Mouse (Mus musculus) limb, embryonic 14.5 days (tissue): Measurements from ENCODE around the gene 2510039O18Rik. TPM values are rescaled to one million over a fixed set of nuclear protein-coding genes. Genes with fewer than 3 reads are reported as not detected.

Experiments used
- ATAC-seq: fragments of 200-750 bp; cut with Nextera tagmentation; 2 replicates; pipeline ENCODE4 v1.8.0; 2017; ENCODE audit warnings: low read depth, moderate number of reproducible peaks, moderate TSS enrichment; ENCODE audit not compliant: low FRiP score
- DNase-seq: peaks from one replicate; pipeline ENCODE4 v3.0.0-alpha.2; 2015; ENCODE audit warnings: low spot score
- H3K27ac ChIP-seq: fragments of 300-500 bp; sonication (generic); replicated peaks from 2 replicates; pipeline ENCODE4 v1.5.1; 2014; ENCODE audit warnings: low read depth, mild to moderate bottlenecking, low read length, moderate library complexity, mixed read lengths
- H3K27me3 ChIP-seq: fragments of 300-500 bp; sonication (generic); 2 replicates; pipeline ENCODE4 v1.6.1; 2014; ENCODE audit warnings: low read length, mixed read lengths; ENCODE audit not compliant: control insufficient read depth, insufficient read depth
- H3K36me3 ChIP-seq: fragments of 300-500 bp; sonication (generic); 2 replicates; pipeline ENCODE4 v1.6.1; 2014; ENCODE audit warnings: mild to moderate bottlenecking, low read length, moderate library complexity, mixed read lengths; ENCODE audit not compliant: control insufficient read depth, insufficient read depth
- H3K4me1 ChIP-seq: fragments of 300-500 bp; sonication (generic); 2 replicates; pipeline ENCODE4 v1.6.1; 2014; ENCODE audit warnings: antibody characterized with exemption, low read length, mixed read lengths; ENCODE audit not compliant: control insufficient read depth, insufficient read depth
- H3K4me2 ChIP-seq: fragments of 300-500 bp; sonication (generic); replicated peaks from 2 replicates; pipeline ENCODE4 v1.6.1; 2014; ENCODE audit warnings: low read depth, mild to moderate bottlenecking, low read length, moderate library complexity; ENCODE audit not compliant: severe bottlenecking
- H3K4me3 ChIP-seq: fragments of 300-500 bp; sonication (generic); replicated peaks from 2 replicates; pipeline ENCODE4 v1.5.1; 2014; ENCODE audit warnings: low read length
- H3K9ac ChIP-seq: fragments of 300-500 bp; sonication (generic); 2 replicates; pipeline ENCODE4 v1.6.1; 2014; ENCODE audit warnings: mild to moderate bottlenecking, low read depth, low read length, moderate library complexity; ENCODE audit not compliant: severe bottlenecking
- H3K9me3 ChIP-seq: fragments of 300-500 bp; sonication (generic); 2 replicates; pipeline ENCODE4 v1.6.1; 2016; ENCODE audit warnings: low read length; ENCODE audit not compliant: control insufficient read depth
- POLR2A ChIP-seq: fragments of 200-500 bp; IDR thresholded peaks from 2 replicates; pipeline ENCODE4 v1.8.0; 2012; ENCODE audit warnings: inconsistent platforms, mild to moderate bottlenecking, moderate library complexity, borderline replicate concordance; ENCODE audit not compliant: insufficient read depth, insufficient read length; ENCODE audit errors: extremely low read depth
- WGBS: fragments of 180-500 bp; shearing (Covaris S2); extraction: QIAGEN DNeasy Blood & Tissue Kit; methylation state at CpG from one replicate; pipeline ENCODE4 v1.1.7; 2014; 5-methylcytosine and 5-hydroxymethylcytosine counted together
- polyA plus RNA-seq, 2 experiments: library from polyadenylated mRNA; depleted of rRNA in 1 of 2; stranded (reverse) in 1 of 2; unstranded in 1 of 2; fragments of >200 nt; fragmentation: Nextera tagmentation in 1 of 2; extraction: Ambion mirVana in 1 of 2; gene quantifications; 2 replicates each; pipeline versions ENCODE4 v1.2.1 to v1.2.3; 2012 to 2014

The 2510039O18Rik gene
- polyA plus RNA-seq, 2 experiments: 25.9 to 63.2 TPM

- no peak for DNase-seq
- TF ChIP-seq POLR2A: no peak
- peaks cover 39% of the 10 kb centered on the region for H3K36me3 ChIP-seq
- peak overlapping the region; percentile 82 for H3K9ac ChIP-seq
- peak overlapping the region; percentile 41; the same call in 1 of the 2 replicates for H3K27ac ChIP-seq
- peak; percentile 20 for ATAC-seq
- H3K27me3 ChIP-seq: no peaks in the 10 kb centered on the region
- WGBS: 8% methylated on average over 62 of the region's 88 CpGs
- peaks cover 42% of the 10 kb centered on the region for H3K4me1 ChIP-seq
- H3K9me3 ChIP-seq: no peaks in the 10 kb centered on the region
- peak overlapping the region; percentile 93 for H3K4me2 ChIP-seq
- H3K4me3 ChIP-seq: peak overlapping the region; percentile 89
These were observed 638 bp downstream of the 2510039O18Rik start for GRCm38 (mm10) chr4:147941045-147942020.

GRCm38 (mm10) chr4:147943005-147943404 lies 2.3 kb downstream of the 2510039O18Rik start:
- no peak overlapping the region for H3K9ac ChIP-seq
- DNase-seq (no peak), ATAC-seq (no peak)
- peaks cover 32% of the 10 kb centered on the region for H3K4me1 ChIP-seq
- H3K36me3 ChIP-seq: peaks cover 55% of the 10 kb centered on the region
- H3K4me3 ChIP-seq: no peak overlapping the region
- 90% methylated on average over 1 of the region's 1 CpGs for WGBS
- no peaks in the 10 kb centered on the region for H3K9me3 ChIP-seq
- no peak for TF ChIP-seq POLR2A
- H3K27ac ChIP-seq: no peak overlapping the region
- H3K4me2 ChIP-seq: no peak overlapping the region
- H3K27me3 ChIP-seq: no peaks in the 10 kb centered on the region

GRCm38 (mm10) chr4:147947511-147947910 lies 6.8 kb downstream of the 2510039O18Rik start:
- H3K4me1 ChIP-seq: no peaks in the 10 kb centered on the region
- no peak overlapping the region for H3K4me3 ChIP-seq
- H3K4me2 ChIP-seq: no peak overlapping the region
- TF ChIP-seq POLR2A: no peak
- DNase-seq: no peak
- ATAC-seq: no peak
- 64% methylated on average over 2 of the region's 2 CpGs for WGBS
- H3K9me3 ChIP-seq: no peaks in the 10 kb centered on the region
- no peak overlapping the region for H3K27ac ChIP-seq
- no peaks in the 10 kb centered on the region for H3K27me3 ChIP-seq
- peaks cover 56% of the 10 kb centered on the region for H3K36me3 ChIP-seq
- no peak overlapping the region for H3K9ac ChIP-seq

GRCm38 (mm10) chr4:147953590-147953989 lies 12.9 kb downstream of the 2510039O18Rik start:
- WGBS: 16% methylated on average over 4 of the region's 4 CpGs
- Histone ChIP-seq H3K27ac (no peak overlapping the region), H3K27me3 (no peaks in the 10 kb centered on the region), H3K36me3 (0 out of 2 replicates have a peak, but pooled peaks cover 2% of the 10 kb centered on the region), H3K9me3 (no peaks in the 10 kb centered on the region), H3K4me2 (no peak overlapping the region), H3K4me1 (no peaks in the 10 kb centered on the region), H3K9ac (no peak overlapping the region), H3K4me3 (no peak overlapping the region)
- no peak for ATAC-seq
- peak; percentile 70 for DNase-seq
- TF ChIP-seq POLR2A: no peak

- no peak for TF ChIP-seq POLR2A
- peak; percentile 49 for DNase-seq
- H3K4me3 ChIP-seq: no peak overlapping the region
- H3K27ac ChIP-seq: no peak overlapping the region
- H3K9me3 ChIP-seq: no peaks in the 10 kb centered on the region
- WGBS: 41% methylated on average over 11 of the region's 11 CpGs
- no peaks in the 10 kb centered on the region for H3K36me3 ChIP-seq
- no peak overlapping the region for H3K4me2 ChIP-seq
- no peak for ATAC-seq
- H3K4me1 ChIP-seq: no peaks in the 10 kb centered on the region
- no peak overlapping the region for H3K9ac ChIP-seq
- no peaks in the 10 kb centered on the region for H3K27me3 ChIP-seq
These were observed 16.4 kb downstream of the 2510039O18Rik start for GRCm38 (mm10) chr4:147957141-147957540.
